Mouse (Mus musculus) heart, embryonic 13.5 days (tissue): ENCODE results near the gene Osbpl11. TPM values are rescaled to one million over a fixed set of nuclear protein-coding genes. Genes with fewer than 3 reads are reported as not detected.
A peak's percentile ranks its signal among the peaks of the same experiment; 100 is the strongest.

ENCODE experiments used
- ATAC-seq: fragments of 200-750 bp; cut with Nextera tagmentation; 2 replicates; pipeline ENCODE4 v1.8.0; 2017; ENCODE audit warnings: moderate TSS enrichment; ENCODE audit not compliant: insufficient number of reproducible peaks, low FRiP score, low TSS enrichment; ENCODE audit errors: extremely low read depth
- H3K27ac ChIP-seq: fragments of 300-500 bp; sonication (generic); replicated peaks from 2 replicates; pipeline ENCODE4 v1.5.1; 2015; ENCODE audit warnings: moderate library complexity, mild to moderate bottlenecking, inconsistent platforms
- H3K27me3 ChIP-seq: fragments of 300-500 bp; sonication (generic); replicated peaks from 2 replicates; pipeline ENCODE4 v1.6.1; 2015; ENCODE audit warnings: mild to moderate bottlenecking, inconsistent platforms
- H3K36me3 ChIP-seq: fragments of 300-500 bp; sonication (generic); 2 replicates; pipeline ENCODE4 v1.6.1; 2015; ENCODE audit warnings: mild to moderate bottlenecking, inconsistent platforms
- H3K4me1 ChIP-seq: fragments of 300-500 bp; sonication (generic); 2 replicates; pipeline ENCODE4 v1.6.1; 2015; ENCODE audit warnings: inconsistent platforms
- H3K4me2 ChIP-seq: fragments of 300-500 bp; sonication (generic); 2 replicates; pipeline ENCODE4 v1.6.1; 2015; ENCODE audit warnings: inconsistent platforms, mild to moderate bottlenecking, moderate library complexity
- H3K4me3 ChIP-seq: fragments of 300-500 bp; sonication (generic); 2 replicates; pipeline ENCODE4 v1.5.1; 2015; ENCODE audit warnings: moderate library complexity, mild to moderate bottlenecking, inconsistent platforms
- H3K9ac ChIP-seq: fragments of 300-500 bp; sonication (generic); 2 replicates; pipeline ENCODE4 v1.6.1; 2015; ENCODE audit warnings: inconsistent platforms, mild to moderate bottlenecking, moderate library complexity
- H3K9me3 ChIP-seq: fragments of 300-500 bp; sonication (generic); 2 replicates; pipeline ENCODE4 v1.6.1; 2016; ENCODE audit warnings: inconsistent platforms
- WGBS: fragments of 180-500 bp; shearing (Covaris S2); methylation state at CpG from one replicate; pipeline ENCODE4 v1.1.7; 2015; ENCODE audit warnings: mixed read lengths; 5-methylcytosine and 5-hydroxymethylcytosine counted together
- polyA plus RNA-seq: library from polyadenylated mRNA; unstranded; fragments of >200 nt; fragmentation: Nextera tagmentation; extraction: Ambion mirVana; gene quantifications from 2 replicates; pipeline ENCODE4 v1.2.1, GENCODE M21; 2015

The Osbpl11 gene
- polyA plus RNA-seq, 1 experiment from 2014 or later: 12.7 TPM

DNA sequence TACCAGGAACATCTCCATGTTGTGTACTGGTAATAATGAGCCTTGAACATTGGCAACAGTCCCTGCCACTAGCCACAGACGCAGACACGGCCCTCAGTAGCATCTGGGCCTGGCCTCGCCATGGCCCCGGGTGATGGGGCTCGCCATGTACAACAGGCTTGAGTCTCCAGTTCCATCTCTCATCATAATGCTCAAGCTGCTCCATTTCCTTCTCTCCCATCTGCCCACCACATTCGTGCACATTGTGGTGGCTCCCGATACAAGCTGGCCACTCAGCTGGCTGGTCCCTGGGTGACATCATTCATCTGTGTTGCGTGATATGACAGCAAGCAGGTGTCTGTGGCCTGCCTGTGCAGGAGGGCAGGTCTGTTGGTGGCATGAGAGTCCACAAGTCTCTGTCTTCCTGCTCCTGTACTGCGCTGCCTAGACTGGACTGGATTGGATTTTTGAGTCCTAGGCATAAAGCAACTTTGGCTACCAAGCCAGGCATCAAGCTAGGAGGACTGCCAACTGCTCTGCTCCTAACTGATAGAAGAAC, 60.1 kb downstream of the Osbpl11 start:
- Histone ChIP-seq H3K4me3 (no peak overlapping the region), H3K36me3 (peaks cover 59% of the 10 kb centered on the region), H3K27me3 (no peaks in the 10 kb centered on the region), H3K27ac (no peak overlapping the region), H3K4me1 (peaks cover 5% of the 10 kb centered on the region; the same call in 1 of the 2 replicates), H3K9ac (no peak overlapping the region), H3K4me2 (no peak overlapping the region), H3K9me3 (no peaks in the 10 kb centered on the region)
- 83% methylated on average over 9 of the region's 9 CpGs for WGBS
- no peak for ATAC-seq

DNA sequence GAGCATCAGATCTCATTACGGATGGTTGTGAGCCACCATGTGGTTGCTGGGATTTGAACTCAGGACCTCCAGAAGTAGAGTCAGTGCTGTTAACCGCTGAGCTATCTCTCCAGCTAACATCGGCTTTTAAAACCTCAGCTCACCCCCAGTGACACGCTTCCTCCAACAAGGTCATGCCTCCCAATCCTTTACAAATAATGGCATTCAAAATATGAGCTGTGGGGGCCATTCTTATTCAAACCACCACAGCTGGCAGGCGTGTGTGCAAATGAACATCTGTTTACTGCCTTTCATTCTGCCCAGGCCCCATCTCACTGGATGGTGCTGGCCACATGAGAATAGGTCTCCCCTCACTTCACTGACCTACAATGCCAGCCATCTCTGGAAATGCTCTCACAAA, 61.7 kb downstream of the Osbpl11 start:
- Histone ChIP-seq H3K4me1 (peaks cover 9% of the 10 kb centered on the region), H3K9ac (no peak overlapping the region), H3K9me3 (no peaks in the 10 kb centered on the region), H3K4me2 (no peak overlapping the region), H3K27me3 (no peaks in the 10 kb centered on the region), H3K4me3 (no peak overlapping the region), H3K27ac (no peak overlapping the region), H3K36me3 (peaks cover 48% of the 10 kb centered on the region)
- no peak for ATAC-seq
- WGBS: 84% methylated on average over 5 of the region's 5 CpGs

GRCm38 (mm10) chr16:33247006-33247405, 62.1 kb downstream of the Osbpl11 start:
- WGBS: 59% methylated on average over 2 of the region's 2 CpGs
- Histone ChIP-seq H3K4me2 (no peak overlapping the region), H3K9me3 (no peaks in the 10 kb centered on the region), H3K4me1 (peaks cover 11% of the 10 kb centered on the region), H3K9ac (no peak overlapping the region), H3K4me3 (no peak overlapping the region), H3K36me3 (peaks cover 43% of the 10 kb centered on the region), H3K27ac (no peak overlapping the region), H3K27me3 (no peaks in the 10 kb centered on the region)
- no peak for ATAC-seq

DNA sequence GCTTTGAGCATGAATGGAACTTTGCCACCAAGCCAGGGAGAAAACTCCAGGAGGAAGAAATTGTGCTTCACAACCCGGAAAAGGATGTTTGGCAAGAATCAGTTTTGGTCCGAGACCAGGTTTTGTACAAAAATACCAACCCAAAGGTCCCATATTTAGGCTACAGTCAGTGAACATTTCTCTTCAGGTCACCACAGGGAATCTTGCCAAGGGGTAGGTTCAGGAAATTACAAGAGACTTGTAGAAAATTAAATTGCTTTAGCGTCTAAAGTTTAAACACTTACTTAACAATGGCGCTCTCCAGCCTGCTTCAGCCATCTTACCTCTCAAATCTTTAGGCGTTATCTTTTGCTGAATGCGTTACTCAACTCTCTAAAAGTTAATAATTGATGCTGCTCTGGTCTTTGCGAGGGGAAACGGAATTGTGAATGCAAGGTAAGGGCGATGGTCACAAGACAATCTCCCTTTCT, 65.8 kb downstream of the Osbpl11 start:
- Histone ChIP-seq H3K27ac (peak overlapping the region; percentile 89), H3K36me3 (peaks cover 10% of the 10 kb centered on the region; the same call in 1 of the 2 replicates), H3K4me3 (peak overlapping the region; percentile 96), H3K9ac (peak overlapping the region; percentile 98), H3K9me3 (no peaks in the 10 kb centered on the region), H3K4me1 (peaks cover 29% of the 10 kb centered on the region), H3K27me3 (no peaks in the 10 kb centered on the region), H3K4me2 (peak overlapping the region; percentile 83)
- no peak for ATAC-seq
- WGBS: 17% methylated on average over 9 of the region's 9 CpGs

DNA sequence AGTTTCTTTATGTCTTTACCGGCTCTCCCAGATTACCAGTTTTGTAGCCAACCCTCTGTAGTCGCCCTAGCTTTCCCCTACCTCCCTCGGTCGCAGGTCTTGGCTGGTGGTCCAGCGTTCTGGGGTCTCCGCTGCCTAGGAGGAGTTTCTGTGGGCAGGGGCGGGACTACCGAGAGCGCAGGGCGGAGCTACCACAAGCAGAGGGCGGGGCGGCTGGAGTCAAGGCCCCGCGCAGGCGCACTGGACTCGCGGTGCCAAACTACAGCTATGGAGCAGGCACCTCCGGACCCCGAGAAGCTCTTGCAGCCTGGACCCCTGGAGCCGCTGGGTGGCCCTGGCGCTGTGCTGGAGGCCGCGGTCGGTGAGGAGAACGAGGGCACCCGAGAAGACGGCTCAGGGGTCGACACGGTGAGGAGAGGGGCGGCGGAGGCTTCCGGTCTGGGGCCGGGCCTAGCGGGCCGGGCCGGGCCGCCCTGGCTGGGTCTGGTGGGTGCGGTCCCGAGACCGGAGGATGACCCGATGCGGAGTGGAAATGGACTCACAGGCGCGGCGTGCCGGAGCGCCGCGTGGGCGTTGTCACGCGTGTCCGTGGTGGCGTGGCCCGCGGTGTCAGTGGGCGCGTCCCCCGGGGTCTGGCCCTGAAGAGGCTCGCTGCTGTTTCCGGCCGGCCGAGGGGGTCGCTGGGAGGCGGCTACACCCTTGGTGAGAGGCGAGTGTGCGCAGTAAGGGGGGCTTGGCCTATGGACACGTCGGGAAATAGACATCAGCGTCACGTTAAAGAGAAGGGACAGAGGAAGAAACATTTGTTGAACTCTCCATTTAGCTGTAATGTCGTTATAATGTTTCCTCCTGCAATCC, 66.6 kb downstream of the Osbpl11 start, which contains the start of gene Snx4:
TSS of gene Snx4 (plus strand) at position 249 of the 858 bp plus-strand sequence.
- WGBS: under 1% methylated on average over 72 of the region's 72 CpGs
- Histone ChIP-seq H3K4me1 (peaks cover 35% of the 10 kb centered on the region), H3K36me3 (peaks cover 9% of the 10 kb centered on the region; the same call in 1 of the 2 replicates), H3K4me2 (peak within 1 kb of the TSS; percentile 83), H3K27me3 (no peaks in the 10 kb centered on the region), H3K9ac (peak within 1 kb of the TSS; percentile 98), H3K27ac (peak within 1 kb of the TSS; percentile 89), H3K9me3 (no peaks in the 10 kb centered on the region), H3K4me3 (peak within 1 kb of the TSS; percentile 96)
- ATAC-seq: peak; percentile 88

GRCm38 (mm10) chr16:33255601-33256000, 70.7 kb downstream of the Osbpl11 start:
- H3K9ac ChIP-seq: no peak overlapping the region
- no peaks in the 10 kb centered on the region for H3K27me3 ChIP-seq
- H3K4me3 ChIP-seq: no peak overlapping the region
- H3K4me2 ChIP-seq: no peak overlapping the region
- 72% methylated on average over 7 of the region's 7 CpGs for WGBS
- no peaks in the 10 kb centered on the region for H3K9me3 ChIP-seq
- no peaks in the 10 kb centered on the region for H3K36me3 ChIP-seq
- no peak for ATAC-seq
- H3K4me1 ChIP-seq: peaks cover 54% of the 10 kb centered on the region
- H3K27ac ChIP-seq: no peak overlapping the region

- H3K9ac ChIP-seq: 0 out of 2 replicates have a peak overlapping the region, but pooled peaks have one; percentile 33
Observed at GRCm38 (mm10) chr16:33258530-33258929, 73.7 kb downstream of the Osbpl11 start.

GRCm38 (mm10) chr16:33259824-33260223, 75.0 kb downstream of the Osbpl11 start:
- WGBS: 80% methylated on average over 3 of the region's 3 CpGs

More at GRCm38 (mm10) chr16:33258530-33258929, 73.7 kb downstream of the Osbpl11 start:
- peaks cover 59% of the 10 kb centered on the region for H3K4me1 ChIP-seq
- no peaks in the 10 kb centered on the region for H3K9me3 ChIP-seq
- H3K36me3 ChIP-seq: no peaks in the 10 kb centered on the region
- H3K4me2 ChIP-seq: no peak overlapping the region
- no peak overlapping the region for H3K4me3 ChIP-seq
- no peak for ATAC-seq
- 40% methylated on average over 2 of the region's 2 CpGs for WGBS
- 0 out of 2 replicates have a peak overlapping the region, but pooled peaks have one; percentile 6 for H3K27ac ChIP-seq
- H3K27me3 ChIP-seq: no peaks in the 10 kb centered on the region

GRCm38 (mm10) chr16:33260825-33261224, 76.0 kb downstream of the Osbpl11 start:
- Histone ChIP-seq H3K27me3 (no peaks in the 10 kb centered on the region), H3K9ac (no peak overlapping the region), H3K4me2 (peak overlapping the region; percentile 39), H3K36me3 (peaks cover 19% of the 10 kb centered on the region), H3K27ac (peak overlapping the region; percentile 64), H3K9me3 (no peaks in the 10 kb centered on the region), H3K4me1 (peaks cover 45% of the 10 kb centered on the region), H3K4me3 (no peak overlapping the region)
- WGBS: 41% methylated on average over 8 of the region's 8 CpGs
- no peak for ATAC-seq

More at GRCm38 (mm10) chr16:33259824-33260223, 75.0 kb downstream of the Osbpl11 start:
- Histone ChIP-seq H3K4me2 (no peak overlapping the region), H3K4me1 (peaks cover 53% of the 10 kb centered on the region), H3K27ac (no peak overlapping the region), H3K36me3 (peaks cover 9% of the 10 kb centered on the region), H3K4me3 (no peak overlapping the region), H3K27me3 (no peaks in the 10 kb centered on the region), H3K9me3 (no peaks in the 10 kb centered on the region), H3K9ac (no peak overlapping the region)
- no peak for ATAC-seq

- Histone ChIP-seq H3K36me3 (peaks cover 27% of the 10 kb centered on the region), H3K4me3 (no peak overlapping the region), H3K27me3 (no peaks in the 10 kb centered on the region), H3K9me3 (no peaks in the 10 kb centered on the region), H3K27ac (peak overlapping the region; percentile 64), H3K9ac (no peak overlapping the region), H3K4me2 (peak overlapping the region; percentile 39), H3K4me1 (peaks cover 40% of the 10 kb centered on the region)
- 30% methylated on average over 2 of the region's 2 CpGs for WGBS
- no peak for ATAC-seq
Observed at GRCm38 (mm10) chr16:33261584-33262061, 76.8 kb downstream of the Osbpl11 start.

- peaks cover 31% of the 10 kb centered on the region for H3K36me3 ChIP-seq
- 52% methylated on average over 1 of the region's 1 CpGs for WGBS
- no peak for ATAC-seq
- no peak overlapping the region for H3K9ac ChIP-seq
- H3K4me2 ChIP-seq: no peak overlapping the region
- H3K9me3 ChIP-seq: no peaks in the 10 kb centered on the region
- H3K27ac ChIP-seq: peak overlapping the region; percentile 64
- H3K4me3 ChIP-seq: no peak overlapping the region
- no peaks in the 10 kb centered on the region for H3K27me3 ChIP-seq
- peaks cover 38% of the 10 kb centered on the region for H3K4me1 ChIP-seq
Observed at GRCm38 (mm10) chr16:33262096-33262495, 77.2 kb downstream of the Osbpl11 start.
